Mouse (Mus musculus) midbrain, embryonic 12.5 days (tissue): ENCODE measurements at regions not wholly inside any gene's neighbourhood (a gene's known extent, or its start where the extent isn't known, plus 50 kb on each side); places are given as distances from the start of the nearest gene placed in this dataset.
A peak's percentile ranks its signal among the peaks of the same experiment; 100 is the strongest.

Source experiments
- ATAC-seq: fragments of 200-750 bp; cut with Nextera tagmentation; 2 replicates; pipeline ENCODE4 v1.8.0; 2017; ENCODE audit warnings: low read depth, moderate TSS enrichment, moderate library complexity; ENCODE audit not compliant: low FRiP score
- H3K27ac ChIP-seq: fragments of 300-500 bp; sonication (generic); replicated peaks from 2 replicates; pipeline ENCODE4 v1.5.1; 2016; ENCODE audit warnings: mild to moderate bottlenecking
- H3K27me3 ChIP-seq: fragments of 300-500 bp; sonication (generic); 2 replicates; pipeline ENCODE4 v1.6.1; 2016; ENCODE audit warnings: mild to moderate bottlenecking
- H3K36me3 ChIP-seq: fragments of 300-500 bp; sonication (generic); 2 replicates; pipeline ENCODE4 v1.6.1; 2016
- H3K4me1 ChIP-seq: fragments of 300-500 bp; sonication (generic); 2 replicates; pipeline ENCODE4 v1.6.1; 2016
- H3K4me2 ChIP-seq: fragments of 300-500 bp; sonication (generic); replicated peaks from 2 replicates; pipeline ENCODE4 v1.6.1; 2016; ENCODE audit warnings: mild to moderate bottlenecking, moderate library complexity
- H3K4me3 ChIP-seq: fragments of 300-500 bp; sonication (generic); 2 replicates; pipeline ENCODE4 v1.5.1; 2016; ENCODE audit warnings: mild to moderate bottlenecking
- H3K9ac ChIP-seq: fragments of 300-500 bp; sonication (generic); replicated peaks from 2 replicates; pipeline ENCODE4 v1.6.1; 2016; ENCODE audit warnings: mild to moderate bottlenecking, moderate library complexity
- H3K9me3 ChIP-seq: fragments of 300-500 bp; sonication (generic); 2 replicates; pipeline ENCODE4 v1.6.1; 2016; ENCODE audit warnings: mild to moderate bottlenecking
- WGBS: fragments of 180-500 bp; shearing (Covaris S2); methylation state at CpG from one replicate; pipeline ENCODE4 v1.1.7; 2016; 5-methylcytosine and 5-hydroxymethylcytosine counted together

DNA sequence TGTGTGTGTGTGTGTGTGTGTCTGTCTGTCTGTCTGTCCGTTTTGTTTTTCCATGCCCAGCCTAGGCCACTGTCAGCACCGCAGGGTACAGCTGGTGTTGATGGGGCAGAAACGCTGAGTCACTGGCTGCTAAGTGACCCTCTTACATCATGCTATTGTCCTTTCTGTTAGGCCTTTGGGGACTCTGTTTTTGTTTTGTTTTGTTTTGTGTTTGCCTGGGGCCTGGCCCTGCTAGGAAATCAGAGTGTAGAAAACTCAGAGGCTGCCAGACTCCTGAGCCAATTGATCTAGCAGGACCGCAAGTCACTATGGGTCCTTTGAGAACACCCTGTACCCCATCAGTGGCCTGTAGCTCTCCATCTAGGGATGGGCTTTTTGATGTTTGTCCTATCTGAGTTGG is 59.9 kb upstream of the Ahctf1 start:
- no peaks in the 10 kb centered on the region for H3K27me3 ChIP-seq
- H3K4me1 ChIP-seq = no peaks in the 10 kb centered on the region
- no peaks in the 10 kb centered on the region for H3K9me3 ChIP-seq
- 39% methylated on average over 4 of the region's 4 CpGs for WGBS
- no peak overlapping the region for H3K9ac ChIP-seq
- ATAC-seq = no peak
- no peak overlapping the region for H3K4me2 ChIP-seq
- H3K27ac ChIP-seq = no peak overlapping the region
- no peaks in the 10 kb centered on the region for H3K36me3 ChIP-seq
- no peak overlapping the region for H3K4me3 ChIP-seq

DNA sequence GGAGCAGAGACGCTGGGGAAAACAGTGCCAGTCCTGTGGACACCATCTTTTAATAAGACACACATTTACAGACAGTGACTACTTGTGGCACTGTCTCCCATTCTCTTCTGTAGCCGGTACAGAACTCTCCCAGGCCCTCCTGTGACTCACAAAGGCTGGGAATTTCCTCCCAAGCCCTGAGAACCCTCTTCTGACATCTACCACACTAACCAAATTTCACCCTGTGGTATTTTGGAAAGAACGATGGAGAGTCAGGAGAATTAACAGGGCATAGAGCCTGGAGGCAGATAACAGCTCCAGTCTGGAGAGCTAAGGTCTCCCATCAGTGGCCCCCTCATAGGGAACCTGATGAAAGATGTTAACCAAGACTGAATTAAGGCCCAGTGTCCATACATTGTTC is 59.5 kb upstream of the Ahctf1 start:
- Histone ChIP-seq H3K9me3 (no peaks in the 10 kb centered on the region), H3K4me3 (no peak overlapping the region), H3K4me2 (no peak overlapping the region), H3K36me3 (no peaks in the 10 kb centered on the region), H3K9ac (no peak overlapping the region), H3K27ac (no peak overlapping the region), H3K4me1 (no peaks in the 10 kb centered on the region), H3K27me3 (no peaks in the 10 kb centered on the region)
- WGBS = 68% methylated on average over 3 of the region's 3 CpGs
- ATAC-seq = no peak

DNA sequence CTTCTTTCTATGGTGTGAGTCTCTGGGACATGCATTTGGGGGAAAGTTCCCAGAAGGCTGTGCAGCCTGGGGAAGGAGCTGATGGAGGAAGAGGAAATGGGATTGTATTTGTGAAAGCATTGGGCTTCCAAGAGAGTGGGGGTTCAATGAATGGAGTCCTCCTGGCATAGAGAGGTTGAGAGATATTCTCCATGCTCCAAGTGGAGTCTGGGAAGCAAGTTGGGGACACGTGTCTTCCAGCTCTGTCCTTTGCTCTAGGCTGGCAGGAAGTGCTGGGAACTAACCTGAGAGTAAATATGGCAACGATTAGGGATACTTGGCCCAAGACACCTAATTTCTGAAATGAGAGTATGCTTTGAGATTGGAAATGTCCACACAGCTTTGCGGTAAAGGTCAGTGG is 58.3 kb upstream of the Ahctf1 start:
- H3K4me3 ChIP-seq = no peak overlapping the region
- no peaks in the 10 kb centered on the region for H3K9me3 ChIP-seq
- WGBS = 85% methylated on average over 3 of the region's 3 CpGs
- H3K4me2 ChIP-seq = no peak overlapping the region
- no peak for ATAC-seq
- H3K27ac ChIP-seq = no peak overlapping the region
- no peak overlapping the region for H3K9ac ChIP-seq
- no peaks in the 10 kb centered on the region for H3K27me3 ChIP-seq
- no peaks in the 10 kb centered on the region for H3K4me1 ChIP-seq
- H3K36me3 ChIP-seq = no peaks in the 10 kb centered on the region

DNA sequence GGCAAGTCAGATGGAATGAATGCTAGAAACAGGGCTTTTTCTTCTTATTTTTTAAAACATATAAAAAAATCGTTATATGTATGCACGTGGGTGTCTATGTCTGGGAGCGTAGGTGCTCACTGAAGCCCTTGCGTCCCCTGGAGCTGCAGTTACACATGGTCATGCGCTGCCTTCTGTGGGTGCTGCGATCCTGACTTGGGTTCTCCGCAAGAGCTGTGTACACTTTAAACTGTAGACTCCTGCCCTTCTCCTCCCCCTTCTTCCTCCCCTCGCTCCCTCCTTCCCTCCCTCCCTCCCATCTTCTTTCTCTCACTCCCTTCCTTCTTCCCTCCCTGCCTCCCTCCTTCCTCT is 56.0 kb upstream of the Ahctf1 start:
- no peaks in the 10 kb centered on the region for H3K4me1 ChIP-seq
- no peak overlapping the region for H3K4me3 ChIP-seq
- H3K9me3 ChIP-seq = no peaks in the 10 kb centered on the region
- no peaks in the 10 kb centered on the region for H3K27me3 ChIP-seq
- no peaks in the 10 kb centered on the region for H3K36me3 ChIP-seq
- no peak for ATAC-seq
- no peak overlapping the region for H3K27ac ChIP-seq
- no peak overlapping the region for H3K4me2 ChIP-seq
- 0 out of 2 replicates have a peak overlapping the region, but pooled peaks have one; percentile 17 for H3K9ac ChIP-seq
- 81% methylated on average over 8 of the region's 8 CpGs for WGBS

DNA sequence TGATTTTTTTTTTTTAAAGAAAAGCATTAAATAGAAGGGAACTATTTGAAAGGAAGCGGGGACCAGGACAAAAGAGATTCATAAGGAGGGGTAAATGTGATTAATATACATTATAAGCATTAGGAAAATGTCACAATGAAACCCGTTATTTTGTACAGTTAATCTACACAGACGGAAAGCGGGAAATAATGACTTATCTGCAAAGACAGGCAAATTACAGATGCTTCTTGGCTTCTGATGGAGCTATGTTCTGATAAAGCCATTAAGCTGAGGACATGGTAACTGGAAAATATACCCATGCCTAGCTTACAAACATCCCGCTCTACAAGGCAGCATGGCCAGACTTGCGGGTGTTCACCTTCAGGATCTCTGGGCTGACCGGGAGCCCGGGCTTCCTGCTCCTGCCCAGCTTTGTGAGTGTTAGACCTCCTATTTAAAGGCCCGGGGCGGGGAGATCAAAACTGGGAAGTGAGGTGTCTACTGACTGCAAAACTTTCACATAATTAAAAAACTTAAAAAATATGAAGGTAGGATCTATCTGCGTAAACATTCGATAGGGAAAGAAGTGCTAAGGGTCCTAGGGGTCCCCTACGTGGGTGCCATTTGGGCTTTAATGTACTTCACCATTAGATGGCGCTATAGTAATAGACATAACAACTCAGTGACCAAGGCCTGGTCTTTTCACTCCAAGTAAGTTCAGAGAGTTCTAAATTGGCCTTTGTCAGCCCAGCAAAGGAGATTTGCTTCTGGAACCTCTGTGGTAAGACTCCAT is 55.5 kb upstream of the Ahctf1 start:
- ATAC-seq = 0 out of 2 replicates have a peak, but pooled peaks have one; percentile 44
- no peaks in the 10 kb centered on the region for H3K9me3 ChIP-seq
- H3K36me3 ChIP-seq = no peaks in the 10 kb centered on the region
- no peak overlapping the region for H3K27ac ChIP-seq
- no peaks in the 10 kb centered on the region for H3K4me1 ChIP-seq
- H3K4me3 ChIP-seq = no peak overlapping the region
- 48% methylated on average over 14 of the region's 14 CpGs for WGBS
- no peak overlapping the region for H3K9ac ChIP-seq
- H3K4me2 ChIP-seq = no peak overlapping the region
- H3K27me3 ChIP-seq = no peaks in the 10 kb centered on the region

DNA sequence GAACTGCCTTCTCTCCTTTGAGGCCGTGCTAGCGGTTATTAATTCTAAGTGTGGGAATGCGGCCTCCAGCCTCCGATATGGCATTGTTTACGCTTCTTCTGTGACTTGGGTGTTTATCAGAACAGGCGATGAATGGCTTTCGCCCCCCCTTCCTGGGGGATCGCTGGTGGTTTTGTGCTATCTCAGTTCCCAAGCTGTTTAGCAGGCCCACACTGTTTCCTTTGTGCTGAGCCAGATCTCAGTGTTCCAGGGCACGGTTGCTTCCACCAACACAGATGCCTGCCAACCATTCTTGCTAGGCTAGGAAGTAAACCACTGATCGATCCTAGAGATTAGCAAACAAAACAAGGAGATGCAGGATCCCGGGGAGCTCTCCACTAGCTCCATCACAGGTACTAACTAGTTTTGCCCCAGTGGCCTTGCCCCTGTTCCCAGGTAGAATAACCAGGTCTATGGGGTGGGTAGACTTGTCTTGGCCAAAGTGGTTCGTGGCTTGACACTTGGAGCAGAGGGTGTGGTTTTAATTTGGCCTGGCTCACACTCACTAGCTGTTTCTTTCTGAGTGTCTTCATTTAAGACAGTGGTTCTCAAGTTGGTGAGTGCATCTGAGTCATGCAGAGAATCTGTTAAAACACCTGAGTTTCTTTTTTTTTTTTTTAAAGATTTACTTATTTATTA is 50.9 kb upstream of the Ahctf1 start:
- Histone ChIP-seq H3K27me3 (no peaks in the 10 kb centered on the region), H3K4me2 (no peak overlapping the region), H3K9ac (no peak overlapping the region), H3K9me3 (no peaks in the 10 kb centered on the region), H3K4me1 (no peaks in the 10 kb centered on the region), H3K4me3 (no peak overlapping the region), H3K27ac (no peak overlapping the region), H3K36me3 (no peaks in the 10 kb centered on the region)
- 60% methylated on average over 12 of the region's 12 CpGs for WGBS
- no peak for ATAC-seq
